Mouse (Mus musculus): ENCODE results near the gene Pla2g10.
A peak's percentile ranks its signal among the peaks of the same experiment; 100 is the strongest.
"Not testable (repeated sequence)": the region's sequence is repeated elsewhere in the genome, so short reads cannot be mapped to it uniquely, and the experiment has no call there.

Pla2g10 gene

DNA sequence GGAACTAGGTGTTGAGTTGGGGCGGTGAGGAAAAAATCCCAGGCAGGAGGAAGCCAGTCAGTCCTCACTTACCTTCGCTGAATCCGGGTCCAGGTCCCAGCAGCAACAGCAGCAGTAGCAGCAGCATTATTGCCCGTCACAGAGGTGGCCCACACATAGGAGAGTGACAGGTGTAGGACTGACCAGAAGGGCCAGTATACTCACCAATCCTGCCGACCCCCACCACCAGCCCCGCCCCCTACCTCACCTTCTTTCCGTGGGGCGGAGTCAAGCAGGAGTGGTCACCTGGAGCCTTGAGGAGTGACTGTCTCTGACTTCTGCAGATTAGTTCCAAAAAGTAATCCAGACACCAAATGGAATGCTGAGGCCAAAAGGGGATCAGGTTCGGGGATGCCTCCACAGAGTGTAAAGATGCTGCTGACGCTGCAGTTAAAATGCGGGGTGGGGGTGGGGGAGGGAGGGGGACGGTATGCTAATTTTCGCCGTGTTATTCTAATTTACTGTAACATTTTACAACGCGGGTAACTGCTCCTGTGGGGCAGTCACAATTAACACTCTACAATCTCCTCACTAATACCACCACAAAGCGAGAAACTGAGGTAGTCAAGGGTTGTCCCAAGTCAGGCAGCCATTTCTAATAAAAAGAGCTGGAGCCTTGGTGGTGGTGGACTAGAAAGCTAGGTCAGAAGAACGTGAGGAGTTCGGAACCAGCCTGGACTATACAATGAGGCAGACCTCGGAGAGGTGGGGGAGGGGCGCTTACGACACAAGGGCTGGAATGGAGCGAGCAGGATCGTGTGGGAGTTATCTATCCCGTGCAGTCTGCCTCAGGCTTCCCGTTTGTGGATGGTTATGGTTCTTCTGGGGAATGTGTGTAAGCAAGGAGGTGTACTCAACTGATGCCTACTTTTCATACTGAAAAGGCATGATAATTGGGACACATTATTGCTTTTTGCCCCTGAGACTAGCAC, at the start of gene Pla2g10:
Pla2g10 (minus strand) TSS at position 699 of the 971 bp plus-strand sequence.
- DNase-seq, result no peak

DNA sequence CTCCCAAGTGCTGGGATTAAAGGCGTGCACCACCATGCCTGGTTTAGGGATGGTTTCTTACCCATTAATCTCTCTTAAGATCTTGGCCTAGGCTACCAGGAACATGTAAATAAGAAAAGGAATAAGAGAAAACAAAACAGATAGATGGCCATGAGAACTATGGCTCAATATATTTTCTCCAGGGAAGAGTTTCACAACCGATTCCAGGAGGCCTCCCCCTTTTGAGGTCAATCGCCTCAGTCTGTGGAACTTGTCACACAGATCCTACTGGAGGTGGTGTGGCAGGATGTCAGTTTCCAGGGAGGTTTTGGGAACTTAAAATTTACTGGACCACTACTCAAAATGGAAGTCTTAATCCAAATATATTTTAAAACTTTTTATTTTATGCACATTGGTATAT, 43.9 kb upstream of the Pla2g10 start:
- DNase-seq, result not testable (repeated sequence)

DNA sequence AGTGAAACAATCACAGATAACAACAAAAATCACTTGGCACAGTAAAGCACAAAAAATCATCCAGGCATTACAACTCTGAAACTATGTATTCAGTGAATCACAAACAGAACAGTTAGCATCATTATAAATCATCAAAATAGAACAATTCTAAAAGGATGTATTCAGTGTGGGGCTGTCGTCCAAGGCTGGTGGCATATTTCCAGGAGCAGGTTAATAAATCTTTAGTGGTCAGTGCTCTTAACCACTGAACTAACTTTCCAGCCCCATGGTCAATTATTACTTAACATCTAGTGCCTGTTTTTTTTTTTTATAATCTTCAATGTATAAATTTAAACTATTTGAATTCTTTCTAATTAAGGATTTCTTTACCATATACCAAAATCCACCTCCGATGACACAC, 43.2 kb upstream of the Pla2g10 start:
- not testable (repeated sequence) for DNase-seq

DNA sequence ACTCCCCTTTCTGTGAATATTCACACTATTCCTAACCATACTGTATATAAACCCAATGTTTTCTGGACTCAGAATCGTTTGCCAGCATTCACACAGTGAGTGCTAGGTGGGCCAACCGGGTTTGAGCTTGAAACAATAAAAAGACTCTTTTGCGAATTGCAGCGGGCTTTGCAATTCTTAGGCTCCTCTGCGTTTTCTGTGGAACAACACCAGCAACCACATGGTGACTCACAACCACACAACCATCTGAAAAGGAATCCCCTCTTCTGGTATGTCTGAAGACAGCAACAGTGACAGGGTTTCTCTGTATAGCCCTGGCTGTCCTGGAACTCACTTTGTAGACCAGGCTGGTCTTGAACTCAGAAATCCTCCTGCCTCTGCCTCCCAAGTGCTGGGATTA, 41.3 kb upstream of the Pla2g10 start:
- not testable (repeated sequence) for DNase-seq

DNA sequence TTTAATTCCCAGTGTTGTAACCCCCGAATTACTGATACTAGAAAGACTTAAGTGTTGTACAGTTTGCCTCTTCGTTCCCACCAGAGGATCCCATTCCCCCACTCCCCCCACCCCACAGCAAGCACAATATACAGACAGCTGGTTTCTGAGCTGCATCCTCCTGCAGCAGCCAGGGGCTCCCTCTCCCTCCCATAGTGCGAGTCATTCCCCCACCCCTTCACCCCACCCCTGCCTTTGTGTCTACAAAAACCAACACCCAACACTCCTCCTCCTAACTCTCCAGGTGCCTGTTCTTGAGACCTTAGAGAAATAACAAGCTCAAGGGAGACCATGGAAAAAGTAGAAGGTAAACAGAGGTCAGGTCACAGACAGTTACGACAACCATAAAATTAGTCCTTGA, 40.8 kb upstream of the Pla2g10 start:
- not testable (repeated sequence) for DNase-seq

DNA sequence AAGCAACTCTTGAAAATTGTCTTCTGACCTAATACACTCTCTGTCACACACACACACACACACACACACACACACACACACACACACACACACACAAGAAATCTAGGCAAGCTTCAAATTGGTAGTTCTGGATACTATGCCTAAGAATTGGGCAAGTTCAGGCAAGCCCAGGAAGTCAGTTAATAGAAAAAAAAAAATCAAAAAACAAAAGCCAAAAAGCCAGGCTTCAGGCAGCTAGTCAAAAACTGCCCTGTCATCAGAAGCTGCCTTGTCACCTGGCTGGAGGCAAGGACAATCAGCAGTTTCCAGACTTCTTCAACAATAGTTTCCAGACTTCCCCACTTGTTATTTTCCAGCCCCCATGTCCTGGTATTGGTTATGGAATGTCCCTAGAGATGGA, 35.6 kb upstream of the Pla2g10 start:
- DNase-seq, result no peak

DNA sequence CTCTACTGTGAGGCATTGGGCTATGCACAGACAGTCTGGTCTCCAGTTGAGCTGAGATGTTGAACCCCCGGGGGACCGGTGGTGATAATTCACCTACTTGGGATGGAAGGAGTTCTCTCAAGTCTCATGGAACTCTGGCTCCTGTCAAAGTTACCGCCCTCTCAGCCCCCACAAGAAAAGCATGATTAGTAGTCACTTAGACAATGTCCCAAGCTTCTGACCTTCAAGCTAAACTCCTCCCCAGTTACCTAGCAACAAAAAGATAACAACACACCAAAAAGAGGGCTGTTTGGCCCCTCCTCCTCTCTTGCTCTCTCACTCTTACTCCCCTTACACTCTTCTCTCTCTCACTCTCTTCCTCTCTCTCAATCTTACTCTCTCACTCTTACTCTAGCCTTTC, 33.7 kb upstream of the Pla2g10 start:
- DNase-seq, result no peak

DNA sequence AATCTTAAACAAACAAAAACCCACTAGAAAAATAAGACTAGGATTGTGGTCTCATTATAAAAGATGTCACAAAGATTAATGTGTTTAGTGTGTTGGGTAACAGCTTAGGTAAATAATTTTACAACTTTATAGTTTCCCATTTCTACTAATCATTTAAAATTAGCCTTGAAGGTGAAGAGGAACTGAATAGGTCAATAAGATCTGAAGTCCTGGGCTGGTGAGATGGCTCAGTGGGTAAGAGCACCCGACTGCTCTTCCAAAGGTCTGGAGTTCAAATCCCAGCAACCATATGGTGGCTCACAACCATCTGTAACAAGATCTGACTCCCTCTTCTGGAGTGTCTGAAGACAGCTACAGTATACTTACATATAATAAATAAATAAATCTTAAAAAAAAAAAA, 32.0 kb upstream of the Pla2g10 start:
- DNase-seq, result not testable (repeated sequence)

DNA sequence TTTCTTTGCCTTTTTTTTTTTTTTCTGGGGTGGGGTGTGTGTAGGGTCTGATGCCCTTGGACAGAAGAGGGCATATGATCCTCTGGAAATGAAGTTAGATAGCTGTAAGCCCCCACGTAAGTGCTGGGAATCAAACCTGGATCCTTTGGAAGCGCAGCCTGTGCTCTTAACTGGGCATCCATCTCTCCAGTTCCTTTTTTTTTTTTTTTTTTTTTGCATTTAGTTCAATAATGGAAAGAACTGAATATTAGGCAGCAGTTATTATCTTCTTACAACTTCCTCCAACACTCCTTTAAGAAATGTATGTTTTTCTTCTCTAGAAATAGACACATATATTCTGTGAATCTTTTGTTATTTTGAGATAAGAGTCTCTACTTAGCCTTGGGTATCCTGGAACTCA, 27.0 kb upstream of the Pla2g10 start:
- DNase-seq, result no peak

DNA sequence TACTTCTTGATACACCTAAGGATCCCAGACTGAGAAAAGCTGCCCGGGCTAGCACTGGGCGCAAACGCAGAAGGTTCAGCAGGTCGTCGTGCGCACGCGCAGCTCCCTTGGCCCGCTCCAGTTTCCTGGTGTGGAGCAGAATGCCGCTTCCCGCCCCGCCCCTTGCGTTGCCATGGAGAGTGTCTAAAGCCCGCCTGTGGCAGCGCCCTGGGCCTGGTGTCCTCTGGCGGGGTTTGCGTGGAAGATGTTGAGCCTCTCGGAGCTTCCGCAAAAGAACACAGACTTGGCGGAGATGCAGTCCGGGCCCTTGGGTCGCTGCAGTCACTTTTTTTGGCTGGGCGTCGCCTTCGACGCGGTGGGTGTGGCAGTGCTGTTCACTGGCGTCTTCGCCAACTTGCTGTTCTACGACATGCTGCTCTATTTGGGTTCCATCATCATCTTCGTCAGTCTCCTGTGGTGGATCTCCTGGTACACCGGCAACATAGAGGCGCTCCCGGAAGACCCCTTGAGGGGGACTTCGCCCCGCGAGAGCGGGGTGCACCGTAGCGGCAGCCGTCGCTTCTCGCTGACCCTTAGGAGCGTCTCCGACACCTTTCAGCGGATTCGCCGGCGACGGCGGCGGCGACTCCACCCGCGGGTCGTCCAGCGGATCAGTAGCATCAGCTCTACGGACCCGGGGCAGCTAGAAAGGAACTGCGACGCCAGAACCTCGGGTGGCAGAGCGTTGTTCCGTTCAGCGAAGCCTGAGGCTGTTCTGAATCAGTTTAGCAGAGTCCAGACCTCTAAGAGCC, 23.8 kb upstream of the Pla2g10 start:
- peak; percentile 91 for DNase-seq

DNA sequence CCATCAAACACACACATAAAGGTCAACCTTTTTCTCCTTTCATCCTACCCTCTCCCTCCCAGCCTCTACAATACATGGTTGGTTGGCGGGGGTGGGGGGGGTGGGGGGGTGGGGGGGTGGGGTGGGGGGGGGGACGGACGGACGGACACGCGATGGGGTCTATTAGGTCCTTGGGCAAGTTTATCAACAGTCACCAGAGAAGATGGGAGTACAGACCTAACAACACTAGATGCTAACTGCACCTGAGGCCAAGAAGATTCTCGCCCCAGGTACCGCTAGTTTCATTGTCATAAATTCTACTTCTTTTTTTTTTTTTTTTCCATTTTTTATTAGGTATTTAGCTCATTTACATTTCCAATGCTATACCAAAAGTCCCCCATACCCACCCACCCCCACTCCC, 23.2 kb upstream of the Pla2g10 start:
- DNase-seq, result no peak

DNA sequence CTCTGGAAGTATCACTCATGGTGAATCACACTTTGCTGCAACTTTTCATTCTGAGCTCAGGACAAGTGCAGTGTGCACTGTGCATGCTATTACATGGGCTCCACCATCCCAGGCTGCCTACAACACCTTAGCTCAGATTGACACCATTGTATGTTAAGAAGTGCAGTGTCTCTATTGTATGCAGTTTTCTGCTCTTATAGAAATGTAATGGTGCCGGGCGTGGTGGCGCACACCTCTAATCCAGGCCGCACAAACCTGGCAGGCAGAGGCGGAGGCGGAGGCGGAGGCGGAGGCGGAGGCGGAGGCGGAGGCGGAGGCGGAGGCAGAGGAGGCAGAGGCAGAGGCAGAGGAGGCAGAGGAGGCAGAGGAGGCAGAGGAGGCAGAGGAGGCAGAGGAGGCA, 19.8 kb upstream of the Pla2g10 start:
- no peak for DNase-seq

DNA sequence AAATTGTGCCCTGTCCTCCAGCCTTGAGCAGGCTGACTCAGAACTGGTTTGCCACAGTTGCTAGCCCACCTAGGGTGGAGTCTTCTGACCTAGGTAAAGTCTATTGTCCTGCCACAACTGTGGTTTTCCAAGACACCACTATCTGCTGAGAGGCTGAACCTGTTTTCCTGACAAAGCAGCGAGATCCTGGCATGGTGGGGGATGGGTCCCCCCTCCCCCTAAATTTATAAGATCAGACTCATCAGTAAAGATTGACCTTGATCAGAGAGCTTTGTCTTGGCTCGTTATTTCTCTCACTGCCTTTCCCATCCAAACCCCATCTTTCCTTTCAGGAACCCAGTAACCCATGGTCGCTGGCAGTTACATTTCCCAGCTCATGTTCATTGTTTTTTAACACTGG, 19.2 kb upstream of the Pla2g10 start:
- no peak for DNase-seq

DNA sequence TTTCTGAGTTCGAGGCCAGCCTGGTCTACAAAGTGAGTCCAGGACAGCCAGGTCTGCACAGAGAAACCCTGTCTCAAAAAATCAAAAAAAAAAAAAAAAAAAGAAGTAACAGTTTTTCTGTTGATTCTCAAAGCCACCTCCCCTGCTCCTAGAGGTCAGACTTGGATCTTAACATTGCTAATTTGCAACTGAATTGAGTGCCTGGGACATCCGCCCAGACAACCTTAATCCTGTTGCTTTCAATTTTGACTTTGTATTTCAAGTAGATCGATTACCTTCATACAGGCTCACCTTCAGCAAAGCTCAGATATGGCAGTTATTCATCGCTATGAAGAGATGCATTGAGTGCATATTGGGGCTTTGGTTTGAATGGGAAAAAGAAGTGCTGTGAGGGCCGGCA, 18.5 kb upstream of the Pla2g10 start:
- no peak for DNase-seq

DNA sequence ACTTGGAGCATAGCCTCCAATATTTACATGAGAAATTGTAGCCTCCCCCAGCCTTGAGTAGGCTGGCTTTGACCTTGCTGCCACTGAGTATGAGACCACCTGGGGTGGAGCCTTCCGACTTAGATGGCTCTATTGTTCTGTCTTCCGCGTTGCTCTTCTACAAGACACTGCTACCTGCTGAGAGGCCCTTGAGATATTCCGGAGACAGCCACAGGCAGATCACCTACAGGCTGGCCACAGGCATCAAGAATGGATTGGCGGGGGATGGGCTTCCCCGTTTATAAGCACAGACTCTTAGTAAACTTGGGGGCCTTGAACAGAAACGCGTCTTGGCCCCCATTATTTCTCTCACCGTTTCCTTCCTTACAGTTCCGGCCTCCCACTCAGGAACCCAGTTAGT, 18.0 kb upstream of the Pla2g10 start:
- not testable (repeated sequence) for DNase-seq

DNA sequence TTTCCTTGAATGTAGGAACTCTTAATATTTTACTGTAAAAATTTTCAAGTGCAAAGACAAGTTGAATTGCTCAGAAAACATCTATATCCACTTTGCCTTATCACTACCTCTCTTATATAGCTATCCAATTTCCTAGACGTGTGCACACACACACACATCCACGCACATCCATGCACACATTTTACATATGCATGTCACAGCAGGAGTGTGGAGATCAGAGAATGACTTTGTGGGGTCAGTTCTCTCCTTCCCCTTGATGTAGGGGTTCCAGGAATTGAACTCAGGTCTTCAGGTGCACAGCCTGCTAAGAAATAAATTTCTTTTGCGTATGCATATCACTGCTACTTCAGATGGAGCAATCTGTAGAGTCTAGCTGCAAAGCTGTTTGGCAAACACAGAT, 17.3 kb upstream of the Pla2g10 start:
- no peak for DNase-seq

DNA sequence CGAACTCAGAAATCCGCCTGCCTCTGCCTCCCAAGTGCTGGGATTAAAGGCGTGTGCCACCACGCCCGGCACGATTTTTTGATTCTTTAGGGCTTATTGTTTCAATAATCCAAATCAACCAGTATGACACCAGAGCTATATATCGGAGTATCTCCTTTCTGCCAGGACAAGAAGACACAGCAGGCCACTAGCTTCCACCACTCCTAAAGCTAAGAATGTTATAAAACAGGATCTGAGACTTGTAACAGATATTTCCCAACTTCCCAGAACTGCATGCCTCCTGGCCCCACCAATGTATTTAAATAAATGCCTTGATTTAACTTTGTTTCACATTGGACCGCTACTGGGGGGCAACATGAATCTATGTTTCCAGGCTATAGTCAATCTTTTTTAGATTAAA, 16.9 kb upstream of the Pla2g10 start:
- no peak for DNase-seq

DNA sequence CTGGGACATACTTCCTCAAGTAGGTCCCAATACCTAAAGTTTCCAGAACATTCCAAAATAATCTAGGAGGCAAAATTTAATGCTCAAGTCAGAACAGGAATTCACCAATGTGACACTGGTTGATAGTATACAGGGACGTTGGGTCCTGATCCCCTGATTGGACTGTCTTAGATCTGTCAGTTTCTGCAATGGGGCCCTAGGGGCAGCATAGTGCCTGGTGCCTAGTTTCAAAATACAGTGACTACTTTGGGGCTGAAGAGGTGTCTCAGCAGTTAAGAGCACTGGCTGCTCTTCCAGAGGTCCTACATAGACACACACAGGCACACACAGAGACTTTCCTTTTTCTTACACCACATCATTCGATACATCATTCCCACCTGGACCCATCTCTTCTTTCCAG, 10.1 kb upstream of the Pla2g10 start:
- DNase-seq, result no peak

DNA sequence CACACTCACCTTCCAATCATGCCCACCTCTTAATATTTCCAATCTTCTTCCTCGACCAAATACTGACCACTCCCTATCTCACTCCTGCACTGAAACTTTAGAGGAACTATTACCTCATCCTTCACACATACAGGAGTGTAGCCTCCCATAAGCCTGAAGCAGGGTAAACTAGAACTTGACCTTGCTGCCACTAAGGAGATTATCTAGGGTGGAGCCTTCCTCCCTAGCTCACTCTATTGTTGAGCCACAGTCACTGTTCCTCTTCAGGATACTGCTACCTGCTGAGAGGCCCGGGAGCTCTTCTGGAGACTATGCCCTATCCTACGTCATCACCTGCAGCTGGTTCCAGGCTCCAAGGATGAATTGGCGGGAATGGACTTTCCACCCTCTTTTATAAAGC, 8.3 kb upstream of the Pla2g10 start:
- DNase-seq, result not testable (repeated sequence)

DNA sequence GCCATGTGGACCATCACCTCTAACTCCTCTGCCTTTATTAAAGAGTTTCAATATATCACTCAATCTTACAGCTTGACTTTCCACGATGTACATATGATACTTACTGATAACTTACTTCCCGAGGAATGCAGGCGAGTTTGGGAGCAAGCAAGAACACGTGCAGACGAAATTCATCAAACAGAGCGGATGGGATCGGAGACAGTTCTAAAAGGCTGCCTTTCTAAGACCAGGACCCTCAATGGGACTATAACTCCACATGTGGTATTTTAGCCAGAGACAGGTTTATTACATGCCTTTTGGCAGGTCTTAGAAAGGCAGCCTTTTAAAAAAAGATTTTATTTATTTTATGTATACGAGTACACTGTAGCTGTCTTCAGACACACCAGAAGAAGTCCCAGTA, 5.2 kb upstream of the Pla2g10 start:
- DNase-seq, result no peak

DNA sequence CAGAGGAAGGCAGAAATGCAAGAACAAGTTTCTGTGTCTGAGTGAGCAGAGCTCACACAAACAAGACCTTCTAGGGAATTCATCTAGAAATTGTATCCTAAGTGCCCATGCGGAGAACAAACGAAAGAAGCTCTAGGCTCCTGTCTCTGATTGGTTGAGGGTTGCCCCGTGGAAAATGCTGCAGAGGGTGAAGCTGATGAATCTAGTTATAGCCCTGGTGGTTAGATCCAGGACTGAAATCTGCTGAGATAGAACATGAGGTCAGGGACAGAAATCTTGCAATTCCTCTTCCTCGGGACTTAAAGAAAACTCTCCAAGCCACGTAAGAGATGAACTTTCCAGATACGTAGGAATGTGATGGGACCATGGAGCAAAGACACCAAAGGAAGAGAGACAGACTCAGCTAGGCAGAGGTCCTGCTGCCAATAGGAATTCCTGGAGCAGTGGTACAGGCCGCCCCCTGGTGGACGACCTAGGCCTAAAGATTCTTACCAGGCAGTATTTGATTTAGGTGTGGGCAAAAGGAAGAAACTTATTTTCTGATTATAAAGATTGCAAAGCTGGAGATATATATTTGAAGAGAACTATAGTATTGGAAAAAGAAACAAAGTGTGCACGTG, 2.8 kb upstream of the Pla2g10 start:
- peak; percentile 67 for DNase-seq

DNA sequence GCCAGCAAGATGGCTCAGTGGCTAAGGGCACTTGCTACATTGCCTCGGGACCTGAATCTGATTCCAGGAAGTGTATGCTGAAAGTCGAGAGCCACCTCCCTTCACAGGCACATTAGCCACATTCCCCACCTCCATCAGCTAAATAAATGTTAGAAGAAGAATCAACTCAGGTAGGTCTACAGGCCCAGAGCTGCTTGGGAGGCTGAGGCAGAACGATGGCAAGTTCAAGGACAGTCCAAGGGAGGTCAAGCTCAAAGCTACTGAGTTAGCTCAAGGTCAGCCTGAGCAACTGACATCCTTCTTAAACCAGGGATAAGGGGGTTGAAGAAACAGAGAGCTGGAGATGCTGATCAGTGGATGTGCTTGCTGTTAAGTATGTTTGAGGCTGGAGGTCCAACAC, 2.0 kb upstream of the Pla2g10 start:
- DNase-seq, result no peak

DNA sequence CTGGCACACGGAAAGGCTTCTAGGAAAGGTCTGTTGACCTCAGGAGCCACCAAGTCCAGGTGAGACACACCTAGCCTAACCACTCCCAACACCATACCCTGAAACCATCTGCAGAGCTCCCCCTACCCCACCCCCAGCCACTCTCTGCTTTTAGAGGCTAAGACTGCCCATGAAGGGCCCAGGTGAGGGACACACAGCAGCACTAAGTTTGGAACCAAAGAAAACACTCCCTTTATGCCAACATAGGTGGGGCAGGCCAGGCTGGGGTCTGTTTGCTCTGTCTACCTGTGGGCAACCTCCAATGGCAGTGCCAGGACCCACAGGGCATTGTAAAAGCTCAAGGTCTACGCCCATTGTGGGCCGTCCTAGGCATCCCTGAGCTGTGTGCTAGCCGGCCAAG, 1.4 kb downstream of the Pla2g10 start:
- DNase-seq, result no peak
